Mouse (Mus musculus) stomach, postnatal 0 days (tissue): ENCODE measurements at regions not wholly inside any gene's neighbourhood (a gene's known extent, or its start where the extent isn't known, plus 50 kb on each side); places are given as distances from the start of the nearest gene placed in this dataset.

ENCODE experiments used
- CTCF ChIP-seq: IDR thresholded peaks from 2 replicates; pipeline ENCODE4 v1.5.1; 2016; ENCODE audit warnings: antibody characterized with exemption, low read depth, mild to moderate bottlenecking, moderate library complexity
- EP300 ChIP-seq: optimal IDR thresholded peaks from 2 replicates; pipeline ENCODE3; 2016; ENCODE audit warnings: antibody characterized with exemption

DNA sequence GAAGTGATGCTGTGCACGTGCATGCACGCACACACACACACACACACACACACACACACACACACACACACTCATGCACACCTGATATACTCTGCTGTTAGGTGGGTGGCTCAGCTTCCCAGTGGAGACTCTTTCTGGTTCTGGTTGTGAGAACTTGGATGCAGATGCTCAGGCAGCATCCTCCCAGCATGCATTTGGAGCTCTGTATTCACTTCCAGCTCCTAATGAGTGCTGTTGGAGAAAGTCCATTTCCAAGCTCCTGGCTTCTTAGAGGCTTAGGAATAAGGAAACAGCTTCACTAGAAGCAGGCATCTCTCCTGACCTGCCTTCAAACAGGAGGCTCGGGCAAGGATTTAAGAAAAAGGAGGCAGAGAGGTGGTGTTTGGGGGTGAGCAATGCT is 52.2 kb upstream of the Kazn start:
- TF ChIP-seq EP300 (no peak), CTCF (no peak)
